Comparison of ENCODE assay signal across 8 mouse cellular contexts in the genomic region with DNA sequence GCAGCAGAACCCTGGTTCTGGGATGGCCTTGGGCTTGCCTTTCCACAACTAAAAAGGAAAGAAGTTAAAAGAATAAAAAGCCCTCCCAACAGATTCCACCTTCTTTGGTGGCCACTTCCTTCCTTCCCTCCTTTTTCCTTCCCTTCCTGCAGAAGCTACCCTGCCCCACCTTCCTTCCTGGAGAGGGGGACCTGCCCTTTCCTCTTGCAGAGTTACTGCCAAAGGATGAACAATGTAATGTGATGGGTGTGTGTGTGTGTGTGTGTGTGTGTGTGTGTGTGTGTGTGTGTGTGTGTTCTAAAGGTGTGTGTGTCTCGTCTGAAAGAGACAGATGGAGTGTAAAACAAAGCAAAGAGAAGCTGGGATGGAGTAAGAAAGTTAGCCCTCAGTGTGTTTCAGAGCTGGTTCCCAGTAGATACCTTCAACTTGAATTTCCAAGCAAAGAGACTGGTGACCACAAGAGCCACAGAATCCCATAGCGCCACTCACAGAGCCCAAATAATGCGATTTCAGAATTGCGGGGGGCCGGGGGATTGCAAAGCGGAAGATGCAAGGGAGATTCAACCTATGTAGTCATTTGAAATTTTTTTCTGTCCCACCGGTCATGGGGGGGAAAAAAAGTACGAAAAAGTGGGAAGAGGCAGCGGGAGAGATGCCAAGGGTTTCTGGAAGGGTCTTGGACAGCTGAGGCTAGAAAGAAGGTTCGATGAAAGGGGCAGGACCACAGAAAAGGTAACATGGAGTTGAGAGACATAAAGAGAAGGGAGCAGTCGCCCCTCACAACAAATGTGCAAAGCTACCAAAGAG. TPM values are rescaled to one million over a fixed set of nuclear protein-coding genes. Genes with fewer than 3 reads are reported as not detected.
DNase-seq lines count a peak whose midpoint lies in the region; ATAC-seq lines count a peak whose summit lies in the region.

No protein-coding gene starts in this region.

- no peaks in the 10 kb centered on the region for H3K27me3 ChIP-seq in kidney, embryonic 15.5 days
- no peaks in the 10 kb centered on the region for H3K27me3 ChIP-seq in embryonic facial prominence, embryonic 13.5 days
- no peaks in the 10 kb centered on the region for H3K27me3 ChIP-seq in intestine, embryonic 15.5 days (replicated peaks)
- H3K27me3 ChIP-seq in midbrain, embryonic 13.5 days = no peaks in the 10 kb centered on the region

- H3K4me2 ChIP-seq in kidney, embryonic 15.5 days = peak overlapping the region; percentile 78
- H3K4me2 ChIP-seq in embryonic facial prominence, embryonic 13.5 days = peak overlapping the region; percentile 76
- peak overlapping the region; percentile 89 for H3K4me2 ChIP-seq in intestine, embryonic 15.5 days (replicated peaks)
- peak overlapping the region; percentile 64 for H3K4me2 ChIP-seq in midbrain, embryonic 13.5 days (replicated peaks)

- H3K9ac ChIP-seq in kidney, embryonic 15.5 days = peak overlapping the region; percentile 69
- H3K9ac ChIP-seq in embryonic facial prominence, embryonic 13.5 days = peak overlapping the region; percentile 74
- peak overlapping the region; percentile 59; the same call in 1 of the 2 replicates for H3K9ac ChIP-seq in intestine, embryonic 15.5 days
- H3K9ac ChIP-seq in midbrain, embryonic 13.5 days (replicated peaks) = peak overlapping the region; percentile 68; the same call in 1 of the 2 replicates

- H3K36me3 ChIP-seq in kidney, embryonic 15.5 days = no peaks in the 10 kb centered on the region
- no peaks in the 10 kb centered on the region for H3K36me3 ChIP-seq in embryonic facial prominence, embryonic 13.5 days
- no peaks in the 10 kb centered on the region for H3K36me3 ChIP-seq in intestine, embryonic 15.5 days
- no peaks in the 10 kb centered on the region for H3K36me3 ChIP-seq in midbrain, embryonic 13.5 days

- peak overlapping the region; percentile 97 for H3K27ac ChIP-seq in kidney, embryonic 15.5 days
- H3K27ac ChIP-seq in embryonic facial prominence, embryonic 13.5 days = peak overlapping the region; percentile 98
- peak overlapping the region; percentile 93 for H3K27ac ChIP-seq in intestine, embryonic 15.5 days
- peak overlapping the region; percentile 98 for H3K27ac ChIP-seq in midbrain, embryonic 13.5 days

- peaks cover 75% of the 10 kb centered on the region for H3K4me1 ChIP-seq in kidney, embryonic 15.5 days
- peaks cover 58% of the 10 kb centered on the region for H3K4me1 ChIP-seq in embryonic facial prominence, embryonic 13.5 days
- peaks cover 50% of the 10 kb centered on the region for H3K4me1 ChIP-seq in intestine, embryonic 15.5 days (replicated peaks)
- H3K4me1 ChIP-seq in midbrain, embryonic 13.5 days (replicated peaks) = peaks cover 67% of the 10 kb centered on the region

- 15% methylated on average over 11 of the region's 11 CpGs for WGBS in kidney, embryonic 15.5 days
- WGBS in embryonic facial prominence, embryonic 13.5 days = 8% methylated on average over 11 of the region's 11 CpGs
- WGBS in intestine, embryonic 15.5 days = 24% methylated on average over 11 of the region's 11 CpGs
- 2% methylated on average over 11 of the region's 11 CpGs for WGBS in midbrain, embryonic 13.5 days

- no peak for DNase-seq in kidney, adult 18-20 months
- DNase-seq in gastrocnemius, postnatal 4 days (ENCODE audit: low spot score in 2 of 2) = no peak
- DNase-seq in urinary bladder, postnatal 4 days (ENCODE audit: low spot score in 2 of 2) = no peak
- no peak for DNase-seq in ovary, postnatal 10 days (ENCODE audit: low spot score)

- peak overlapping the region; percentile 51 for H3K4me3 ChIP-seq in kidney, embryonic 15.5 days (replicated peaks)
- H3K4me3 ChIP-seq in embryonic facial prominence, embryonic 13.5 days = peak overlapping the region; percentile 51
- peak overlapping the region; percentile 49 for H3K4me3 ChIP-seq in intestine, embryonic 15.5 days (replicated peaks)
- peak overlapping the region; percentile 34 for H3K4me3 ChIP-seq in midbrain, embryonic 13.5 days (replicated peaks)

- no peak for ATAC-seq in kidney, embryonic 15.5 days (replicated peaks; ENCODE audit: low FRiP score)
- ATAC-seq in embryonic facial prominence, embryonic 13.5 days (ENCODE audit: insufficient number of reproducible peaks, insufficient read depth, low FRiP score, low TSS enrichment, low read depth) = no peak
- no peak for ATAC-seq in intestine, embryonic 15.5 days
- ATAC-seq in midbrain, embryonic 13.5 days = no peak

- H3K9me3 ChIP-seq in kidney, embryonic 15.5 days (replicated peaks) = no peaks in the 10 kb centered on the region
- no peaks in the 10 kb centered on the region for H3K9me3 ChIP-seq in embryonic facial prominence, embryonic 13.5 days
- H3K9me3 ChIP-seq in intestine, embryonic 15.5 days = no peaks in the 10 kb centered on the region
- H3K9me3 ChIP-seq in midbrain, embryonic 13.5 days = no peaks in the 10 kb centered on the region

RNA-seq across cellular contexts. Expression of a gene that starts 17.1 kb away (rescaled TPM):
- polyA plus RNA-seq in kidney, embryonic 15.5 days (2015; fragmentation: Nextera tagmentation; extraction: Ambion mirVana) = 7.5 and 7.6 TPM in 2 replicates
- 7.5 and 9.2 TPM in 2 replicates for polyA plus RNA-seq in embryonic facial prominence, embryonic 13.5 days (2015; fragmentation: Nextera tagmentation; extraction: Ambion mirVana)
- 3.8 and 4.8 TPM in 2 replicates for polyA plus RNA-seq in intestine, embryonic 15.5 days (2015; fragmentation: Nextera tagmentation; extraction: Ambion mirVana)
- 5.9 and 9.4 TPM in 2 replicates for polyA plus RNA-seq in midbrain, embryonic 13.5 days (2015; fragmentation: Nextera tagmentation; extraction: Ambion mirVana)
- total RNA-seq in gastrocnemius, postnatal 4 days (2021) = 10 to 100 TPM; 10.4 to 12.5 TPM
